Mouse (Mus musculus) thymus, postnatal 14 days (tissue): ENCODE data around the gene Rbpms2.
"Not testable (repeated sequence)": the region's sequence is repeated elsewhere in the genome, so short reads cannot be mapped to it uniquely, and the experiment has no call there.

Source experiments
- DNase-seq: peaks from one replicate; pipeline ENCODE4 v3.0.0; 2021

Gene Rbpms2

GRCm38 (mm10) chr9:65661029-65661428, 31.6 kb downstream of the Rbpms2 start:
- no peak for DNase-seq

DNA sequence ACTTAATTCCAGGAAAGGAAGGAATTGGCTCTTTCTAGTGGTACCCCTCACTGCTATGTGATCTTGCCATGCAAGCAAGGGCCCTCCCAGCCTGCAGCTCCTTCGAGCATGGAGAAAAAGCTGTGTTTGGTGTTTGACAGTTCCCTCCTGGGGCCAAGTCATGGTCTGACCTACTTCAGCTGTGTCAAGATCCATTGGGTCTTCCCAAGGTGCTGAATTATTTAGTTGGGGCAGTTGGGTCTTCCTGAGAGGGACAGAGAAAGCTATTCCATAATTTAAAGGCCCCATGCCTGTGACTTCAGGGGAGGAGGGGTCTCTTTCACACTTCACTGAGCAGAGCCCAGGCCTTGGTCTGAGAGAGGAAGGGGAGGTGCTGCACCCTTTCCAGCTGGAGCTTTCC, 32.0 kb downstream of the Rbpms2 start:
- DNase-seq: no peak

GRCm38 (mm10) chr9:65664163-65664562, 34.7 kb downstream of the Rbpms2 start:
- DNase-seq: peak; percentile 75

DNA sequence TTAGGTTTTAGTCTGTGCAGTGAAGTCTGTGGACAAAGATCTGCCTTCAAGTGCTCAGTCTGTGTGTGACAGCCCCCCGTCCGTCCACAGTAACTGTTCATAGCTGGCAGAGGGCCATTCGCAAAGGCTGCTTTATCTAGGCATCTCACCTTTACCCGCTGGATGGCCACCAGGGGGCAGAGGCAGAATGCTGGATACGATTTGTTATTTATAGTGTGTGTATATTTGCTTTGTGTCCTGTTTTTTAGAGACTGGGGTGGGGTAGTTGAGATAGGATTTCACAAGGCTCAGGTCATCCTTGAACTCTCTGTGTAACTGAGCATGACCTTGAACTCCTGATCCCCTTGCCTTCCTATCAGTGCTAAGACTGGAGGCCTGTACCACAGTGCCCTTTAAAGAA, 36.6 kb downstream of the Rbpms2 start:
- DNase-seq: peak; percentile 69

DNA sequence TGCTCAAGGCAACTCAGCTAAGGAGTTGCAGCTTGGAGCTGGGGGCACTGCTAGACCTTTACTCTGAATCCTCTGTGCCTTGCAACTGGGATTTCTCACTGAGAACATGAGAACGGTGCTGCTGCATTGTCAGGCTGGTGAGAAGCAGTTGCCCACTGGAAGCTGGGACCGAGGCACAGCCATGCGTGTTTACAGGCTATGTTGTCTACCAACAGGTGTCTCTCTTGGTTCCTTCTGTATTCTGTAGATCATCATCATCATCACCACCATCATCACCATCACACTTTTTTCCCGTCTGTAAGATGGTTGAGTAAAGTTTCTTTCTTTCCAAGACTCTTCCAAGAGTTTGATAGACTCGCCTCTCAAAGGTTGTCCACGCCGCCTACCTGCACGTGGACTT, 38.3 kb downstream of the Rbpms2 start, which contains the start of gene Oaz2:
Oaz2 (plus strand) TSS at position 301 of the 400 bp plus-strand sequence.
- DNase-seq: no peak

DNA sequence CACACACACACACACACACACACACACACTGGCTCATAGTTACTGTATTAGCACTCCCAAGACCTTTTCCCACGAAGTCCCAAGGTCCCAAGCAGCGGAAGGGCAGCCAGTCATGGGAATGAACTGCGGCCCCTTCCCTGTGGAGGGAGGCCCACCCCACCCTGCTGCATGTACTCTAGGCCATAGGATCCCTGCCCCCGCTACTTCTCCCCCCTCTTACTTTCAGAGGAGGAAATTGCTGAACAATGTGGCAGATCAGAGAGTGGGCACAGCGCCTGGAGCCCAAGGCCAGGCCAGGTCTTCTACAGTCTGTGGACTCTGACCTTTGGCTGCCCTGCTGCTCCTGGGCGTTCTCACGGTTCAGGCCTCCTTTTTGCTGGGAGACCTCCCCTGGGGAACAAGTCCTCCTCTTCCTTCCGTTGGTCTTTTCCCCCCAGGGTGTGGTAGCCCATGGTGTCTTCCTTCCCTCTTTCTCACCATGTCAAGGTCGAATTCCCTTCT, 42.0 kb downstream of the Rbpms2 start:
- no peak for DNase-seq

DNA sequence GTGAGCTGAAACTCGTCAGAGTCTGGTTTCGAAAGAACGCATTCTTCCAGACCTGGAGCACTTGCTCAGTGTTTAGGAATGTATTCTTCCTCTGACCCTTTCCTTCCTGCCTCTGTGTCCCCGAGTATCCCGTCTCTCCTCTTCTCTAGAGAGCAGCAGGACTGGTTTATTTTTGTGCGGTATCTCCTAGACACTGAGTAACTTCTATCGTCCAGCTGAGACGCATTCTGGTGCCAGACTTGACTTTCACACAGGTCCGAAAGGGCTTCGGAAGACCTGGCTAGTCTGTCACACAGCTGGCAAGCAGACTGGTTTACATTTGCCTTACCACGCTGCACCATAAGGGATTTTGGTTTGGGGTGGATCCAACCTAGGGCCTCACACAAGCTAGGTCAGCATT, 43.5 kb downstream of the Rbpms2 start:
- no peak for DNase-seq

DNA sequence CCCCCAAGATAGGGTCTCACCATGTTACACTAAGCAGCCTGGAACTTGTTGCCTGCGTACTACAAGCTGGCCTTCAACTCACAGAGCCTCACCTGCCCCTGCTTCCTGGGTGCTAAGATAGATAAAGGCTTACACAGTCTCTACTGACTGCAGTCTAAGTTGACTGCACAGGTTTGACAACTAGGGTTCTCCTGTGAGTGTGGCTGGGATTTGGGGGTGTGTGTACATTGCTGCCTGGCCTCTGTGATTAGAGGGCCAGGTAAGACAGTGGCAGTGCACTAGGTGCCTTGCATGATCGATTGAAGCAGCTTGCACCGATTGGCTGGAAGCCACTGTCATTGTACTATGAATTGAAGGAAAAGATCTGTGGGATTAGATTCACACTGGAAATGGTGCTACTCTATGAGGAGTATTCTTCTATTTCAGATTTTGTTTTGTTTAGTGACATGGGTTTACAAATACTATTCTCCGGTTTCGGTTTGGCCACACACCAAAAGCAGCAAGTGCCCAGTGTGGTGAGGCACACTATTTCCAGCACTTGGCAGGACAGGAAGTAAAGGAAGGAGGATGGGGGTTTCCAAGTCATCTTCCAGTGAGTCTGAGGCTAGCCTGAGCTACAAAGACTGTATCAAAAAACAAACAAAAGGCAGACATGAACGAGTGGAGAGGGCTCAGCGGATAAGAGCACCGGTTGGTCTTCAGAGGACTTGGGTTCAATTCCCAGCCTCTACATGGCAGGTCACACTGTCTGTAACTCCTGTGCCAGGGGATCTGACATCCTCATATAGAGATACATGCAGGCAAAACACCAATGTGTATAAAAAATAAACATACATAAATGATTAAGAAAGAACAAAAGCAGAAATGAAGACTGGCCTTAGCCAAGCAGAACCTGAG, 46.3 kb downstream of the Rbpms2 start:
- peak; percentile 8 for DNase-seq

DNA sequence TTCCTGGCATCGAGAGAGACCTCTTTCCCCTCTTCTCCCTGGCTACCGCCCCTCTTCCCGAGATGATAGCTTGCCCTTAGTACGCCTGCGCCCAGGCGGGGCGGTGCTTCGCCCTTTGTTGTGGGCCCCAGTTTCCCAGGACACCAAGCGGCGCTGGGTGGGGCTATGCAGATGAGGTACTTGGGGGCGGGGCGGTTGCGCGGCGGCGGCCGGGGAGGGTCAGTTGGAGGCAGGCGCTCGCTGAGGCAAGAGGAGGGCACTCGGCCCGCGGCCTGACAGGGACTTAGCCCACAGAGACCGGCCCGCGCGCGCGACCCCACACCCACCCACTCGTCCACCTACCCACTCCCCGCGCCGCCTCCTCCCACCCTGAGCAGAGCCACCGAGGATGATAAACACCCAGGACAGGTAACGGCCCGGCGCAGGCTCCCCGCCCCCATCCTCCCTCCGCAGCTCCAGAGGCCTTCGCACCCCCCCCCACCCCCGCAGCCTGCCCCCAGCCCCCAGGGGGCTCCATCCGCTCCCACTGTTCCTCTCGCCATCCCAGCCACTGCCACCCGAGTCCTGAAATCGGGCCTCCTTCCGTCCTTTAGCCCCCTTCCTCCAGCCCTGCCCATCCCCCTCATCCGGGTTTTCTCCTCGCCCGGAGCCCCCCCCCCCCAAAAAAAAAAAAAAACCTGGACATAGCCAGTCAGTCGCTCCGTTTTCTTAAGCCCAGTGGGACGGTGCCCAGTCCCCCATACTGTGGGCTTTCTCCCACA, 47.1 kb downstream of the Rbpms2 start:
- peak; percentile 97 for DNase-seq

DNA sequence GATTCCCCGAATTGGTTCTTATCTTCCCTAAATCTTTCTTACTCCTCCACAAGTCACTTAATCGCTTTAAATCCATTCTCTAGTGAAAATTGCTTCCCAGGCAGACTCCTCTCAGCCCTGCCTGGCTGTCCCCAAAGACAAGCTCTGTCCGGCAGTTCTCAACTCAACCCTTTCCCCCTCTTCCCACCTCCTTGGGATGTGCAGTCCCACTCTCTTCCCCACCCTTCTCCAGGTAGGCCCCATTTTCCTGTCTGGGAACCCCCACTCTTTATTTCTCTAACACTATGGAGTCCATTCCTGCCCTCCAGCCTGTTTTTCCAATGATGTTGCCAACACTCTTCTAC, 47.6 kb downstream of the Rbpms2 start:
- DNase-seq: no peak

- no peak for DNase-seq
Observed at GRCm38 (mm10) chr9:65679181-65679761, 49.8 kb downstream of the Rbpms2 start.

DNA sequence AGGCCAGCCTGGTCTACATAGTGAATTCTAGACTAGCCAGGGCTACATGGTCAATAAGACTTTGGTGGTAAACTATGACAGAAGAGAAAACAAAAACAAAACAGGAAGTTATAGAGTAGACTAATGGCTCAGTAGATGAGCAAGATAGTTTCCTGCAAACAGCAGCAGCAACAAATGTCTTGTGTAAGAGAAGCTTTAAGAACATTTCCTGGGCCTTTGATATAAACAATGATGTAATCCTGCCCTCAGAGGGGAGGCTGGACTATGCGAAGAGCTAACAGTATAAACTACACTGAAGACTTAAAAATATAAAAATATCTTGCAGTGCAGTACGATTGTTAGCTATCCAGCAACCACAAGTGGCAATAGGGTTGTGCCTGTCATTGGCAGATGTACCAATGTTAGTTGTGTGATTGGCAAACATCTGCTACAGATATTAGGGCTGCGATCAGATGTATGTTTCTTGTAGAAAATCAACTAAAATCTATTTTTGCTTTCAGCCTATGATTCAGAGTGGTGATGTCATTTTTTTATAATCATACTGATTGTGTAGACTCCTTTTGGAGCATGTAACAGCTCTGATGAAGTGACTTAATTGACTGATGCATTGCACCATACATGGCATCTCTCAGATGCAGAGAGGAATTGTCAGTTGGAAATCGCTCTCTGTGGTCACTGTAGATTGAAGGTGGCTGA, 51.6 kb downstream of the Rbpms2 start:
- no peak for DNase-seq

GRCm38 (mm10) chr9:65681634-65681940, 52.1 kb downstream of the Rbpms2 start:
- DNase-seq: no peak

DNA sequence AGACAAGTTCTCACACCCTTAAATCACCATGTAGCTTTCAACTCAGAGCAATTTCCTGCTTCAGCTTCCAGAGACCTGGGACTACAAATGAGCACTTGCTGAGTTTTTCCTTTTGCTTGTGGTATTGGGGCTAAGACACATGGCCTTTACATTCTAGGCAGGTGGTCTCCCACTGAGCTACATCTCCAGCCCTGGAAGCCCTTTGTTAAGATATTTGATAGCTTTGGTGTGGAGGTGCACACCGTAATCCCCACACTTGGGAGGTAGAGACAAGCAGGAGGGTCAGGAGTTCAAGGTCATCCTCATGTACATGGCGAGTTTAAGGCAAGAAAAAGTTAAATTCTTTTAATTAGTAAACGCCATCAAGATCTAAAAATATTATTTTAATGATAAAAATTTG, 52.7 kb downstream of the Rbpms2 start:
- no peak for DNase-seq

DNA sequence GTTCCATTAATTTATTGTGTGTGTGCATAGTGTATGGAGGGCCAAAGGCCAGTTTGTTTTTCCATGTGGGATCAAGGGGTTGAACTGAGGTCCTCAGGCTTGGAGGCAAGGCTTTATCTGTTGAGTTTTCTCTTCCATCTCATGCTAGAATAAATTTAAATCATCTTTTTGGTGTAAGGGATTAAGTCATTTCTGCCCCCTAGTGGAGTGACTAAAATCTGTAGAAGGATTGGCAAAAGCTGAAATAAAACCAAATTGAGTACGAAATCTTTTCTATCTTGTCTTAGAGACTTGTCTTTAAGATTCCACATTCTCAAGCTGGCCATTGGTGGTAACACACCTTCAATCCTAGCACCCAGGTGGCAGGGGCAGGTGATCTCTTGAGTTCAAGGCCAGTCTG, 53.5 kb downstream of the Rbpms2 start:
- DNase-seq: peak; percentile 13

DNA sequence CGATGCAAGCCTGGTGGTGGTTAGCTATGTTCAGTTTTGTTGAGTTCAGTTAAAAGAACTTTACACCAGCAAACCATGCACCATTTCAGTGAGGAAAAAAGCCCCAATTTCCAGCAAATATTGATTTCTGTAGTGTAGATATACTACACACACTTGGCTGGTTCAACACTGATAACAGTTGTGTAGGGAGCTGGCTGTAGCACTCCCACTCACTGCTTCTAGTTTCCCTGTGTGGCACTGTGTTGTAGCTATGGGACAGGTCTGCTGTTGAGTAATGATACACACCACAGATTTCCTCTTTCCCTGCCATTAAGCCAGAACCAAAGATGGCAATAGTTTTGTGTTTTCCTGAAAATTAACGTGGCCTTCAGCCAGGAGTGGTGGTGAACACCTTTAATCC, 55.3 kb downstream of the Rbpms2 start:
- no peak for DNase-seq

- not testable (repeated sequence) for DNase-seq
Observed at GRCm38 (mm10) chr9:65689869-65690268, 60.4 kb downstream of the Rbpms2 start.

DNA sequence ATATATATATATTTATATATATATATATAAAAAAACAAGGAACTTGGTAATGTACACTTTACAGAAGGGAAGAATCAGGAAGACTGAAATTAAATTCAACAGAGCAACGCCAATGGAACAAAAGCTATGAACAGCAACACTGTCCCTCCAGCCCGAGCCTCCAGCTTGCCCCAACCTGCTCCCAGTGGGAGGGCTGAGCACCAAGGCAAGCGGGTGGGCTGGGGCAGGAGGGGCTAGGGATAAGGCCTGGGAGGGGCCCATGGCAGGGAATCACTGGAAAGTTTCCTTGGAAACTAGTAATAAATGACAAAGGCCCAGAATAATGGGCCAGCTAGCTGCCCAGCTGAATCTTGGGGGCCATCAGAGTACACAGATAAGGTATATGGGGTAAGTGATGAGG, 63.0 kb downstream of the Rbpms2 start:
- DNase-seq: no peak

DNA sequence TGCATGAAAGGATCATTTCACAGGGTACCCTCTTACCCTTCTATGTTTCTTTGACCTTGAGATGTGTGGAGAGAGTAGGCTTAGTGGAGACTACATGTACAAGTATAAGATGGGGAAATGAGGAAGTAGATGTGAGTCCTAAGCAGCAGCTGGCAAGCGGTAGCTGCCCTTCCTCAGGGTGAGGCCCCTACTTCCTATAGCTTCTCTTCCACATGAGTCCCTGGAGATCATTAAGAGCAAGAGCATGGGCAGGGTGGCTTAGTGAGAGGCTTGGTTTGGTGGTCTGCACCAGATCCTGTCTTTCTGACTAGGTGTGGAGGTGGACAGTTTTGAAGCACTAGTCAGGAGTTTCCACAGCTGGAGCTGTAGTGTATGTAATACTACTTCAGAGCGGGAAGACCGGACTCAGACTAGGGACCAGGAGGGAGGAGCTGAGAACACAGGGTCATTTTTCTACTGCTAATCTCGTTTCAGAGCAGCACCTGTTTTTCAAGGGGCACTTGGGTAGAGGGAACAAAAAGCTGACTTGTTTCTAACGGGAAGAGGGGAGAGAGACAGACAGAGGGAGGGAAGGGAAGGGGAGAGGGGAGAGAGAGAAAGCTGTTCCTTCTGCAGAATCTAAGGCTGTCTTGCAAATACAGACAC, 63.6 kb downstream of the Rbpms2 start:
- DNase-seq: no peak

- no peak for DNase-seq
Observed at GRCm38 (mm10) chr9:65695646-65696045, 66.2 kb downstream of the Rbpms2 start.

GRCm38 (mm10) chr9:65696337-65696736, 66.9 kb downstream of the Rbpms2 start:
- no peak for DNase-seq

- no peak for DNase-seq
Observed at GRCm38 (mm10) chr9:65697356-65697755, 67.9 kb downstream of the Rbpms2 start.

- DNase-seq: no peak
Observed at GRCm38 (mm10) chr9:65697992-65698391, 68.5 kb downstream of the Rbpms2 start.
